Mouse (Mus musculus) embryonic fibroblast, embryonic 13.5 days (primary cell): ENCODE measurements at regions not wholly inside any gene's neighbourhood (a gene's known extent, or its start where the extent isn't known, plus 50 kb on each side); places are given as distances from the start of the nearest gene placed in this dataset.

Experiments used
- CTCF ChIP-seq: IDR thresholded peaks from 2 replicates; pipeline ENCODE4 v1.5.1; 2011; ENCODE audit warnings: mild to moderate bottlenecking, control low read depth, low read length, moderate library complexity, borderline replicate concordance; ENCODE audit not compliant: insufficient read depth
- POLR2A ChIP-seq: IDR thresholded peaks from 2 replicates; pipeline ENCODE4 v1.6.1; 2011; ENCODE audit warnings: low read depth, mild to moderate bottlenecking, control low read depth, low read length, moderate library complexity

DNA sequence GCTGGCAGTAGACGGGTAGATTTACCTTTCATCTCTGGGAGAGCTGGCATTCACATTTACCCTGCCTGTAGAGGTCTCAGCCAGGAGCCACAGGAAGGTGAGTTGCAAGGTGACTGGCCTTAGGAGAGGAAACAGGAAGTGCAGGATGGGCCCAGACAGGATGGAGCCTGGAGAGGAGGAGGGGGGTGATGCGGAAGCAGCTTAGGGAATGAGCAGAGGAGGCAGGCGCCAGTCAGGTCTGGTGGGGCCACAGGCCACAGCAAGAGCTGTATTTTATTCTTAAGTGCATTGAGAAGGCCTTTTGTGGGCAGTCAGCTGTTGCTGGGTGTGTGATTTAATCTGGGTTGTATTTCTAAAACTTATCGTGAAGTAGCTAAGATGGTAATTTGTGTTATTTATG lies 108.2 kb upstream of the Nxpe4 start:
- TF ChIP-seq POLR2A (no peak), CTCF (no peak)
